Mouse (Mus musculus): ENCODE measurements at regions not wholly inside any gene's neighbourhood (a gene's known extent, or its start where the extent isn't known, plus 50 kb on each side); places are given as distances from the start of the nearest gene placed in this dataset.

DNA sequence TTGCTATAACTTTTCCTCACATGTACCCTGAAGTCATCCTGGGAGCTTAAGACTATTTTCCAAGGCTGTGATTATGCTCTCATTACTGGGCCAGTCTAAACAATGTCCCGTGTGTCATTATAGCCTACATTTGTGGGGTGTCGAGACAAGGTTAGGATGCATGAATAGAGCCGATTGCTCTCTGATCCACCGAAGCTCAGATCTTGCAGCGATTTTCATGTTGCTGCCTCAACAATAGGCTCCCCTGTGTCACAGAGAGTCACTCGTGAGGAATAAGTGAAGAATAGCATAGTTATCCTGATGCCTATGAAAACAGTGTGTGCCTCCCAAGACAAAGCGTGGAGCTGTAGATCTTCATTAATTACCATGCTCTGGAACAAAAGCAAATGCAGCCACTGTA, 83.7 kb upstream of the Map3k7 start:
- TF ChIP-seq POLR2A (IDR thresholded peaks at IDR 0.05; ENCODE audit: control insufficient read depth, low read depth, low read length), result no peak
- no peak for TF ChIP-seq CTCF (IDR thresholded peaks at IDR 0.05; ENCODE audit: control insufficient read depth, insufficient read depth, insufficient replicate concordance, low read depth, low read length)
- H3K27ac ChIP-seq (ENCODE audit: control insufficient read depth, insufficient read depth, low read depth, low read length), result no peak overlapping the region
- no peaks in the 10 kb centered on the region for H3K36me3 ChIP-seq (ENCODE audit: control insufficient read depth, insufficient read depth, low read length)
- H3K4me3 ChIP-seq (ENCODE audit: control insufficient read depth, low read depth, low read length), result no peak overlapping the region
- H3K4me1 ChIP-seq (ENCODE audit: control insufficient read depth, insufficient read depth, low read length), result no peaks in the 10 kb centered on the region; the same call in 1 of the 2 replicates
- H3K27me3 ChIP-seq (ENCODE audit: control insufficient read depth, insufficient read depth, low read length), result no peaks in the 10 kb centered on the region

DNA sequence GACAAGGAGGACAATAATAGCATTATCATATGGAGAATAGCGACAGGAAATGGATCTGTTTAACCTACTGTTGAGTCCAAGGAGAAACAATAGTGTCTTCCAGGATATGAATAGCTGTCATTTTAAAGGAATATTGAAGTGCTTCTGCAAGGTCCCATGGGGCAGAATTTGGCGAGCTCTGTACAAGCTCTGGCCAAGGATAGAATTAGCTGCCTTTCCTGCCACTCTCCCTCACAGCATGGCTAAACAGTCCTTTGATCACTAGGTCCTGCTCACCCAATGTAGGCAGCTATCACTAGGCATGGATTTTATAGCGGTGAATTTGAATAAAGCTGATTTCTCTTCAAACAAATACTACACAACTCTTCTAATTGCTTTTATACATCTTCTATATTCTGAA, 74.2 kb upstream of the Map3k7 start:
- Histone ChIP-seq H3K36me3 (ENCODE audit: control insufficient read depth, insufficient read depth, low read length) (no peaks in the 10 kb centered on the region), H3K4me3 (ENCODE audit: control insufficient read depth, low read depth, low read length) (no peak overlapping the region), H3K27me3 (ENCODE audit: control insufficient read depth, insufficient read depth, low read length) (no peaks in the 10 kb centered on the region), H3K27ac (ENCODE audit: control insufficient read depth, insufficient read depth, low read depth, low read length) (no peak overlapping the region), H3K4me1 (ENCODE audit: control insufficient read depth, insufficient read depth, low read length) (no peaks in the 10 kb centered on the region)
- TF ChIP-seq CTCF (IDR thresholded peaks at IDR 0.05; ENCODE audit: control insufficient read depth, insufficient read depth, insufficient replicate concordance, low read depth, low read length) (no peak), POLR2A (IDR thresholded peaks at IDR 0.05; ENCODE audit: control insufficient read depth, low read depth, low read length) (no peak)

DNA sequence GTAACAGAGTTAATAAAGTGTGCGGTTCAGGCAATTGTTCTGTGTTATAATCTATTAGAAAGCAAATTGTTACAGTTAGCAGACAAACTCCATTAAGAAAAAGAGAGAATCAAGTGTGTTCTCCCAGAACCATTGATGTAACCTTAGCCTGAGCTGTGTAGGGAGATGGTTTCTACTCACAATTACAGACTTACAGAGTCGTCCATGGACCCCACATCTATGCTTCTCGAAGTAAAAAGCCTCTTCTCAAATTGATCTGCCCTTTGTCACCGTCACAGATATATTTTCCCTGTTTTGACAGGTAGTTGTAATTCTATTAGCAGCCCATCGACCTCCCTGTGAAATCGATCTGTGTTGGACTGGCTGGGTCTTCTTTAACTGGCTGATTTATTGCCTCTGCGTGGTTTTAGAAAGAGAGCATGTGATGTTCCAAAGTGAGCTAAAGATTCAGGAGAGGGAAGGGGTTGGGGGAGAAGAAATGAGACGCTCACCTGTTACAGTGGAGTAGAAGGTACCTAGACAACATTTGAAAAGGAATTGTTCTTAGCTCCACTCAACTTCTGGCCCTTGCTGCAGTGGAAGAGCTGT, 54.7 kb upstream of the Map3k7 start:
- no peak overlapping the region for H3K27ac ChIP-seq (ENCODE audit: control insufficient read depth, insufficient read depth, low read depth, low read length)
- H3K36me3 ChIP-seq (ENCODE audit: control insufficient read depth, insufficient read depth, low read length), result no peaks in the 10 kb centered on the region
- no peak overlapping the region for H3K4me3 ChIP-seq (ENCODE audit: control insufficient read depth, low read depth, low read length)
- no peaks in the 10 kb centered on the region for H3K4me1 ChIP-seq (ENCODE audit: control insufficient read depth, insufficient read depth, low read length)
- H3K27me3 ChIP-seq (ENCODE audit: control insufficient read depth, insufficient read depth, low read length), result no peaks in the 10 kb centered on the region
- TF ChIP-seq POLR2A (IDR thresholded peaks at IDR 0.05; ENCODE audit: control insufficient read depth, low read depth, low read length) (no peak), CTCF (IDR thresholded peaks at IDR 0.05; ENCODE audit: control insufficient read depth, insufficient read depth, insufficient replicate concordance, low read depth, low read length) (no peak)
